Mouse (Mus musculus): ENCODE measurements at regions not wholly inside any gene's neighbourhood (a gene's known extent, or its start where the extent isn't known, plus 50 kb on each side); places are given as distances from the start of the nearest gene placed in this dataset.

GRCm38 (mm10) chr17:83137720-83138119, 77.4 kb upstream of the Pkdcc start:
- TF ChIP-seq POLR2AphosphoS5 (IDR thresholded peaks at IDR 0.05; ENCODE audit: insufficient replicate concordance, low read depth, low read length), result no peak
- no peak for TF ChIP-seq CTCF (IDR thresholded peaks at IDR 0.05; ENCODE audit: low read depth, low read length)
- no peak for TF ChIP-seq GATA1 (IDR thresholded peaks at IDR 0.05; ENCODE audit: borderline replicate concordance, low read length)
- TF ChIP-seq TAL1 (conservative IDR thresholded peaks at IDR 0.05; ENCODE audit: low read depth, low read length), result no peak
- TF ChIP-seq GATA2 (IDR thresholded peaks at IDR 0.05; ENCODE audit: borderline replicate concordance, low read depth, low read length), result no peak
